Mouse (Mus musculus): ENCODE results near the gene Rangrf.

GRCm38 (mm10) chr11:69003592-69003991, 28.6 kb upstream of the Rangrf start:
- TF ChIP-seq CTCF (IDR thresholded peaks at IDR 0.05; ENCODE audit: low read depth): no peak
- no peak for TF ChIP-seq EP300 (IDR thresholded peaks at IDR 0.05; ENCODE audit: low read depth)
